Mouse (Mus musculus) MEL (cell line): Measurements from ENCODE around the gene Reg4. TPM values are rescaled to one million over a fixed set of nuclear protein-coding genes. Genes with fewer than 3 reads are reported as not detected.

Experiments
- DNase-seq: peaks from one replicate; pipeline ENCODE4 v3.0.0; 2011; ENCODE audit warnings: low read depth, low spot score
- H3K27ac ChIP-seq: 2 replicates; pipeline ENCODE4 v1.5.1; 2012; ENCODE audit warnings: low read depth, mild to moderate bottlenecking, control low read depth, low read length, moderate library complexity; ENCODE audit not compliant: control insufficient read depth
- H3K27me3 ChIP-seq, 2 experiments: fragments of 150-350 bp in 1 of 2; sonication (generic) in 1 of 2; 2 replicates each; pipeline ENCODE4 v1.6.1; 2012; ENCODE audit warnings: low read length in 2 of 2, mild to moderate bottlenecking in 2 of 2, improper control_type of control experiment in 1 of 2, moderate library complexity in 1 of 2; ENCODE audit not compliant: insufficient read depth in 2 of 2, control insufficient read depth in 1 of 2
- H3K36me3 ChIP-seq, 2 experiments: 2 replicates each; pipeline ENCODE4 v1.6.1; 2012 to 2014; ENCODE audit warnings: low read length in 2 of 2, improper control_type of control experiment in 1 of 2, inconsistent platforms in 1 of 2, mild to moderate bottlenecking in 1 of 2; ENCODE audit not compliant: insufficient read depth in 2 of 2, control insufficient read depth in 1 of 2
- H3K4me1 ChIP-seq, 2 experiments: fragments of 150-350 bp in 1 of 2; sonication (generic) in 1 of 2; 2 replicates each; pipeline ENCODE4 v1.6.1; 2012; ENCODE audit warnings: low read length in 2 of 2, improper control_type of control experiment in 1 of 2, mild to moderate bottlenecking in 1 of 2; ENCODE audit not compliant: insufficient read depth in 2 of 2, control insufficient read depth in 1 of 2
- H3K4me3 ChIP-seq, 2 experiments: fragments of 150-350 bp in 1 of 2; sonication (generic) in 1 of 2; 2 replicates each; pipeline ENCODE4 v1.5.1; 2012; ENCODE audit warnings: low read depth in 2 of 2, low read length in 2 of 2, mild to moderate bottlenecking in 2 of 2, moderate library complexity in 2 of 2, control low read depth in 1 of 2, improper control_type of control experiment in 1 of 2; ENCODE audit not compliant: control insufficient read depth in 1 of 2, insufficient read depth in 1 of 2
- H3K79me2 ChIP-seq: 2 replicates; pipeline ENCODE4 v1.6.1; 2012; ENCODE audit warnings: mild to moderate bottlenecking, low read length, moderate library complexity; ENCODE audit not compliant: control insufficient read depth, poor library complexity, insufficient read depth
- H3K9ac ChIP-seq: 2 replicates; pipeline ENCODE4 v1.6.1; 2012; ENCODE audit warnings: low read depth, mild to moderate bottlenecking, control low read depth, low read length, moderate library complexity; ENCODE audit not compliant: control insufficient read depth, poor library complexity, severe bottlenecking
- H3K9me3 ChIP-seq: fragments of 150-350 bp; sonication (generic); replicated peaks from 2 replicates; pipeline ENCODE4 v1.6.1; 2012; ENCODE audit warnings: mild to moderate bottlenecking, low read length, improper control_type of control experiment, moderate library complexity; ENCODE audit not compliant: insufficient read depth
- BHLHE40 ChIP-seq: IDR thresholded peaks from 2 replicates; pipeline ENCODE4 v1.6.1; 2012; ENCODE audit warnings: low read depth, mild to moderate bottlenecking, inconsistent platforms, low read length, improper control_type of control experiment, borderline replicate concordance
- CHD1 ChIP-seq: IDR thresholded peaks from 2 replicates; pipeline ENCODE4 v1.6.1; 2012; ENCODE audit warnings: low read depth, mild to moderate bottlenecking, inconsistent platforms, low read length, improper control_type of control experiment
- CTCF ChIP-seq, 3 experiments: IDR thresholded peaks in 2 of 3; conservative IDR thresholded peaks in 1 of 3; 2 replicates each; pipeline ENCODE4 v1.5.1; 2011 to 2012; ENCODE audit warnings: low read length in 3 of 3, low read depth in 2 of 3, mild to moderate bottlenecking in 2 of 3, improper control_type of control experiment in 1 of 3, inconsistent platforms in 1 of 3, mixed read lengths in 1 of 3, moderate library complexity in 1 of 3; ENCODE audit not compliant: control insufficient read depth in 1 of 3, insufficient read depth in 1 of 3, poor library complexity in 1 of 3, severe bottlenecking in 1 of 3
- ELF1 ChIP-seq: IDR thresholded peaks from 2 replicates; pipeline ENCODE4 v1.6.1; 2014; ENCODE audit warnings: low read depth, mild to moderate bottlenecking, inconsistent platforms, low read length, improper control_type of control experiment, moderate library complexity
- EP300 ChIP-seq, 2 experiments: IDR thresholded peaks; 2 replicates each; pipeline ENCODE4 v1.6.1; 2011; ENCODE audit warnings: improper control_type of control experiment in 2 of 2, low read length in 2 of 2, low read depth in 1 of 2, mild to moderate bottlenecking in 1 of 2
- GATA1 ChIP-seq: IDR thresholded peaks from 2 replicates; pipeline ENCODE4 v1.6.1; 2011; ENCODE audit warnings: low read depth, low read length, improper control_type of control experiment
- KAT2A ChIP-seq: conservative IDR thresholded peaks from 2 replicates; pipeline ENCODE4 v1.6.1; 2012; ENCODE audit warnings: low read depth, low read length, improper control_type of control experiment, inconsistent platforms
- MAFK ChIP-seq: IDR thresholded peaks from 2 replicates; pipeline ENCODE4 v1.6.1; 2011; ENCODE audit warnings: low read depth, mild to moderate bottlenecking, low read length, improper control_type of control experiment, borderline replicate concordance
- MAX ChIP-seq: IDR thresholded peaks from 2 replicates; pipeline ENCODE4 v1.6.1; 2011; ENCODE audit warnings: low read length, improper control_type of control experiment
- MAZ ChIP-seq: IDR thresholded peaks from 2 replicates; pipeline ENCODE4 v1.6.1; 2012; ENCODE audit warnings: low read depth, mild to moderate bottlenecking, inconsistent platforms, low read length, improper control_type of control experiment
- MEF2A ChIP-seq: IDR thresholded peaks from 2 replicates; pipeline ENCODE4 v1.6.1; 2014; ENCODE audit warnings: low read depth, mild to moderate bottlenecking, inconsistent platforms, low read length, improper control_type of control experiment; ENCODE audit not compliant: poor library complexity, insufficient replicate concordance, severe bottlenecking; ENCODE audit errors: extremely low read depth
- MYB ChIP-seq: IDR thresholded peaks from 2 replicates; pipeline ENCODE4 v1.6.1; 2011; ENCODE audit warnings: mild to moderate bottlenecking, low read depth, low read length, improper control_type of control experiment
- NELFE ChIP-seq: IDR thresholded peaks from 2 replicates; pipeline ENCODE4 v1.6.1; 2011; ENCODE audit warnings: low read depth, low read length, improper control_type of control experiment
- POLR2A ChIP-seq, 2 experiments: IDR thresholded peaks; 2 replicates each; pipeline ENCODE4 v1.6.1; 2011 to 2012; ENCODE audit warnings: low read length in 2 of 2, mild to moderate bottlenecking in 2 of 2, control low read depth in 1 of 2, improper control_type of control experiment in 1 of 2, low read depth in 1 of 2, moderate library complexity in 1 of 2; ENCODE audit not compliant: control insufficient read depth in 1 of 2, insufficient read depth in 1 of 2, poor library complexity in 1 of 2
- POLR2AphosphoS2 ChIP-seq: IDR thresholded peaks from 2 replicates; pipeline ENCODE4 v1.6.1; 2011; ENCODE audit warnings: low read length, improper control_type of control experiment
- RAD21 ChIP-seq: IDR thresholded peaks from 2 replicates; pipeline ENCODE4 v1.6.1; 2011; ENCODE audit warnings: mild to moderate bottlenecking, low read depth, low read length, improper control_type of control experiment
- SIN3A ChIP-seq: IDR thresholded peaks from 2 replicates; pipeline ENCODE4 v1.6.1; 2012; ENCODE audit warnings: low read length, improper control_type of control experiment, inconsistent platforms
- SMC3 ChIP-seq: IDR thresholded peaks from 2 replicates; pipeline ENCODE4 v1.6.1; 2011; ENCODE audit warnings: low read depth, low read length, improper control_type of control experiment
- TBP ChIP-seq: IDR thresholded peaks from 2 replicates; pipeline ENCODE4 v1.8.0; 2011; ENCODE audit warnings: low read depth, low read length, improper control_type of control experiment
- USF2 ChIP-seq, 2 experiments: IDR thresholded peaks; 2 replicates each; pipeline ENCODE4 v1.6.1; 2011 to 2012; ENCODE audit warnings: improper control_type of control experiment in 2 of 2, low read length in 2 of 2, borderline replicate concordance in 1 of 2, inconsistent platforms in 1 of 2, low read depth in 1 of 2, mild to moderate bottlenecking in 1 of 2; ENCODE audit not compliant: insufficient read depth in 1 of 2
- ZC3H11A ChIP-seq: IDR thresholded peaks from 2 replicates; pipeline ENCODE4 v1.6.1; 2012; ENCODE audit warnings: low read depth, mild to moderate bottlenecking, inconsistent platforms, low read length, improper control_type of control experiment
- ZNF384 ChIP-seq: IDR thresholded peaks from 2 replicates; pipeline ENCODE4 v1.6.1; 2012; ENCODE audit warnings: low read depth, mild to moderate bottlenecking, inconsistent platforms, low read length, improper control_type of control experiment
- polyA plus RNA-seq, 2 experiments: library from polyadenylated mRNA; stranded (reverse) in 1 of 2; unstranded in 1 of 2; fragments of >175 nt in 1 of 2; fragments of >200 nt in 1 of 2; gene quantifications; 2 replicates each; pipeline versions ENCODE4 v1.2.1 to v1.2.4; 2012; ENCODE audit warnings: low replicate concordance in 2 of 2, low read depth in 1 of 2; ENCODE audit not compliant: insufficient read length in 2 of 2, insufficient read depth in 1 of 2, missing spikeins in 1 of 2
- total RNA-seq: library from RNA; depleted of rRNA; stranded (reverse); fragments of 300-350 nt; gene quantifications from 2 replicates; pipeline ENCODE4 v1.2.3, GENCODE M21; 2012

Gene Reg4
- total and polyA plus RNA-seq, 3 experiments: not detected

GRCm38 (mm10) chr3:98180805-98181204 is 41.2 kb upstream of the Reg4 start:
- Histone ChIP-seq H3K27ac (no peak overlapping the region), H3K4me1 (no peaks in the 10 kb centered on the region), H3K27me3 (peaks cover 0 to 4% of the 10 kb centered on the region in 2 experiments; a peak in 2 of 4 replicates), H3K4me3 (no peak overlapping the region), H3K9ac (no peak overlapping the region), H3K79me2 (no peaks in the 10 kb centered on the region), H3K36me3 (no peaks in the 10 kb centered on the region), H3K9me3 (no peaks in the 10 kb centered on the region)
- TF ChIP-seq RAD21 (peak; percentile 88), POLR2A (IDR thresholded peaks at IDR 0.05; ENCODE audit: control insufficient read depth in 1 of 2, insufficient read depth in 1 of 2, low read depth in 1 of 2, low read length in 2 of 2, poor library complexity in 1 of 2) (no peak), MAZ (no peak), POLR2AphosphoS2 (no peak), SMC3 (peak; percentile 82), NELFE (no peak), KAT2A (no peak), MAX (no peak), ELF1 (no peak), CTCF (IDR thresholded peaks at IDR 0.05 in 2 of 3, conservative IDR thresholded peaks at IDR 0.05 in 1 of 3; ENCODE audit: control insufficient read depth in 1 of 3, insufficient read depth in 1 of 3, low read depth in 2 of 3, low read length in 3 of 3, poor library complexity in 1 of 3, severe bottlenecking in 1 of 3) (peak; percentile 72 to 86 (median 81)), ZNF384 (no peak), ZC3H11A (peak; percentile 84)
- peak; percentile 75 for DNase-seq

DNA sequence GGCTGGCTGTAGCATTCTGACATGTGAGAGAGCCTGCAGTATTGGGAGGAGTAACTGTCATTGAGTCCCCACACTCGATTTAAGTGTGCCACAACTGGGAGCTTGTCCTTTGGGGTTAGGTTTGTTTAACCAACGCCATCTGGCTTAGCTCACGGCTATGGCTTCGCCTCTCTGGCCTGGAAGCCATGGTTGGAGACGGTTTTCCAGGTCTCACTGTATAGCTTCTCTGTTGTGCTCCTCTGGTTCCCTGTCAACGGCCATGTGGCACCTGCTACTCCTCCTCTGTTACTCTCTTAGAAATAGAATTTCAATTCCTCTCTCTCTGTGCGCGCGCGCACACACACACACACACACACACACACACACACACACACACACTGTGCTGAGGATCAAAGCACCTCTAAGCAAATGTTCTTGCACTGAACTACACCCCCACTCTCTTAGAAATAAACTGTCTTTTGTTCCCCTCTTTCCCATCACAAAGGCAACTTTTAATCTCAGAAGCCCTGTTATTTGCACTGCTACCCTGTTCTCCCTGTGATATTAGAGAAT is 36.7 kb upstream of the Reg4 start:
- no peaks in the 10 kb centered on the region for H3K36me3 ChIP-seq
- no peak overlapping the region for H3K27ac ChIP-seq
- peaks cover 2 to 4% of the 10 kb centered on the region in 2 experiments; a peak in 3 of 4 replicates for H3K27me3 ChIP-seq
- DNase-seq: no peak
- H3K4me3 ChIP-seq: no peak overlapping the region
- H3K4me1 ChIP-seq: no peaks in the 10 kb centered on the region
- H3K79me2 ChIP-seq: no peaks in the 10 kb centered on the region
- H3K9me3 ChIP-seq: no peaks in the 10 kb centered on the region
- TF ChIP-seq CHD1: no peak
- TF ChIP-seq EP300 (IDR thresholded peaks at IDR 0.05; ENCODE audit: low read depth in 1 of 2, low read length in 2 of 2): no peak
- no peak for TF ChIP-seq BHLHE40
- no peak for TF ChIP-seq MAFK
- TF ChIP-seq GATA1: no peak
- TF ChIP-seq MEF2A: no peak
- TF ChIP-seq MYB: no peak
- TF ChIP-seq TBP: no peak
- TF ChIP-seq USF2 (IDR thresholded peaks at IDR 0.05; ENCODE audit: borderline replicate concordance in 1 of 2, insufficient read depth in 1 of 2, low read depth in 1 of 2, low read length in 2 of 2): no peak
- no peak for TF ChIP-seq SIN3A
- TF ChIP-seq ZNF384: no peak
- H3K9ac ChIP-seq: no peak overlapping the region
